Mouse (Mus musculus) CD4-positive helper T cell, adult 2 months (primary cell): ENCODE measurements around the gene Cnih2.

Source experiments
- DNase-seq: peaks from one replicate; pipeline ENCODE4 v3.0.0-alpha.2; 2012; ENCODE audit warnings: low read depth, missing footprints, low spot score

Gene Cnih2

GRCm38 (mm10) chr19:5068570-5069234 lies 29.6 kb downstream of the Cnih2 start:
- no peak for DNase-seq

GRCm38 (mm10) chr19:5067867-5068569 lies 30.3 kb downstream of the Cnih2 start, which contains the start of gene Cd248:
Gene Cd248 (plus strand): TSS chr19:5068078.
- peak; percentile 26 for DNase-seq

GRCm38 (mm10) chr19:5067040-5067799 lies 31.1 kb downstream of the Cnih2 start:
- DNase-seq: no peak

- DNase-seq: no peak
Observed at GRCm38 (mm10) chr19:5065104-5065503, 33.2 kb downstream of the Cnih2 start.

GRCm38 (mm10) chr19:5062446-5062845 lies 35.9 kb downstream of the Cnih2 start:
- no peak for DNase-seq

DNA sequence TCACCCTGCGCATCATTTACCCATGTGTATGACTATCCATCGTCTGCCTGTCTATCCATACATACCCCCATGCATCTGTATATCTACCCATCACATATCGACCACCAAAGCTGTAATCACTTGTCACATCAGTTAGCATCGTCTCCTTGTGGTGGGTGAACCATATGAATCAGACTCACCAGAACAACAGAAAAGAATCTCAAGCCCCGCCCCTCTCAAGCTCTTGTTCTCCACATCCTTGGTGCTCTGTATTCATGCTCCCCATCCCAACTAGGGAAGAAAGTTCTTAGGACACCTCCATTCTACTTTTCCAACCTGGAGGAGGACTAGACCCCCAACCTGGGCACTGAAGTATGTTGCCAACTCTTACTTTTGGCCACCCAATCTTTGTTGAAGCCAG lies 36.3 kb downstream of the Cnih2 start:
- DNase-seq: no peak

DNA sequence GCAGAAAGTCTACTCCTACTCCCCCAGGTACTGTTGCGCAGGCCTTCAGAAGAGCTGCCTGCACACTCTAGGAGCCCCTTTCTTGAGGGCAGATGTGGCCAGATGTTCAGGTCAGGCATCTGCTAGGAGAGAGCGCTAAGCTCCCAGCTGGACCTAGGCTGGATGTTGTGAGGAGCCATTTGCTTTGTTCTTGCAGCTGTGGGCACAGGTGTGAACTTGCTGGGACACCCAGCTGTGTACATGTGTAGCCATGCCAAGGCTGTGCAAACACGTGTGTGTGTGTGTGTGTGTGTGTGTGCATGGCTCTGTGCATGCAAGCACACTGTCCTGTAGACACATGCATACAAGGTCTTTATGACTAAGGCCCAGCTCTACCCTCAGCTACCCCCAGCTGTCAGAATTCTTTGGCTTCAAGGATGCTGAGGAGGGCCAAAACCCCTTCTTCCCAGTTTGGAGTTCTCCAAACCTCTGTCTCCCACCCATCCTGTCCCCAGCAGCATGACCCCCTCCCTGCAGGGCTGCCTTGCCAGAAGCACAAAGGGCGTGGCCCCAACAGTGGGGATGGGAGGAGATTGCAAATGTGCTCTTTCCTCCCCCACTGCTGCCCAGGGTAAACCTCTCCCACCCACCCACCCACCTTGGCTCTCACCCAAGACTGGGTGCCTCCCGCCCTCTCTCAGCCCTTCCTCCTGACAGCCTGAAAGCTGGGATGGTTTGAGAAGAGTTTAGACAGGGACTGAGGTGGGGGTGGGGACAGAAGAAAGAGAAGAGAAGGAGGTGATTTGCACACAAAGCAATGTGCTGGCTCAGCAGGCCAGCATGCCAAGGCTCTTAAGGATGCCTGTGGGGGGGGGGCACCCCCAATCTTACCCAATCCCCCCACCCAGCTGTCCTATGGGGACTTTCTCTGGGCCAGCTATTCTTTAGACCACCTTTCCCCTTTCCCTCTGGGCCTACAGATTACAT lies 37.7 kb downstream of the Cnih2 start:
- no peak for DNase-seq

DNA sequence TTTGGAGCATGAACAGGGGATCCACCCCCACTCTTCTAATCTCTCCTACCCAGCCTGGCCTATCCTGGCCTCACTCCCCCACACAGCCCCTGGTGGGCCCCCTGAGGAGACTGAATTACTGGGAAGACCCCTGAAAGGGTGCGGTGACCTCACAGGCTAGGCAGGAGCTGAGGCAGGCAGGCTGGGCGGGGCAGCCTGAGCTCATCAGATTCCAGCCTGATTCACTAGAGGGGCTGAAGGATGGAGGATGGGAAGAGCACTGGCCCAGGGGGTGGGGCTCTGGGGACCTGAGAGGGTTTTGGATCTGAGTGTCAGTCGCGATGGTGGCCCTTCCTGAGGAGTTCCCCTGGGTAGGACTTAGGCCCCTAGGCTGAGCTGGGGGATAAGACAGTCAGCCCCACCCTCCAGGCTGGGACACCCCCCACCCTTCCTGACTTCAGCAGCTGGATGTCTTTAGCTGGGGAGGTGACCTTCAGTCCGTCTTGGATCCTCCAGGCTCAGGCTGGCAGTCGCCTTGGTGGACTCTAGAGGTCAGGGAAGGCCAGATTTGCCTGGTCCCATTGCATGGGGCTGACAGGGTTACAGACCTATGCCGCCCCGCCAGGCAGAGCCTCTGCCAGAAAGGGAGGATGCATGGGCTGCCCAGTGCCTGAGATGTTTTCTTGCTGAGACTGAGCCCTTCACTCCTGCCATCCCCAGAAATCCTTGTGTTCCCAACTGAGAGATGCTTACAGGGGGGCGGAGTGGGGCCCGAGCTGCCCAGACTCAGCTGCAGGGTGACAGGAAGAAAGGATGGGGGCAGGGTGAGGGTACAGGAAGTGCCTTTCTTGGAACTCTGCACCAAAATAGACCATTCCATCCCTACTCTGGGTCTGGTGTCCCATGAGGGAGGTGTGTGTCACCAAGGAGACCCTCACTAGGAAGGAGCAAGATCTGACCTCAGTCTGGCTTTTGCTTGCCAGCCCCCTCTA lies 39.2 kb downstream of the Cnih2 start:
- no peak for DNase-seq

GRCm38 (mm10) chr19:5057876-5058775 lies 40.2 kb downstream of the Cnih2 start:
- DNase-seq: no peak

DNA sequence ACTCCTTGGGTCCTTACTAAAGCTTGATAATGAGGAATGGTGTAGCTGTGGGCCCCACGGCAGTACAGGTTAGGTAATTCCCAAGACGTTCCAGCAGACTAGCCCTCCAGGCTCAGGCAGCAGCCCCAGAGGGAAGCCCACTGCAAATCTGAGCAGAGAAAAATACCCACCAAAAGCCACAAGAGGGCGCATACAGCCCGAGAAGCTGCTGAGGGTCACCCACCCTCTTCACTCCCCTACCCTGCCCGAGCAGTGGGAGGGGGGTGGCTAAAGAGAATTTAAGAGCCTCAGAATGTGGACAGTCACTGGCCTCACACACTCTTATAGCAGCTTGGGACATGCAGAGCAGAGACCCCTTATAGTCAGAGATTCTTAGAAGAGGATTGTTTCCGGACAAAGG lies 42.1 kb downstream of the Cnih2 start:
- peak; percentile 44 for DNase-seq

DNA sequence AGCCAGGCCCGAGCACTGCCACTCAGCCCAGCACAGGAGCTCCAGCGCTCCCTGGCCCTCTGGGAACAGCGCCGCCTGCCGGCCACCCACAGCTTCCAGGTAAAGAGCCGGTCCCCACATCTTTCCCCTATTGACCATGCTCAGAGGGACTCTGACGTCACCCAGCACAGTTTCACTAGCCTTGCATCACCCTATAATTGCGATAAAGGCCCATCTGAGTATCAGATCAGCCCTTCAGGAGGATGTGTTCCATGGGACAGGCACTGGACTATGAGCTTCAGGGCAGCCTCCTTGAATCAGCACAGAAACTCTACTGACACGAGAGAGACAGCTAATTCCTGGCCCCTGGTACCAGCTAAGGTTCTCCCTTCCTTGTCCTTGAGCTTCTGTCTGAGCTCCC lies 44.4 kb downstream of the Cnih2 start:
- DNase-seq: peak; percentile 45

- no peak for DNase-seq
Observed at GRCm38 (mm10) chr19:5052853-5053252, 45.5 kb downstream of the Cnih2 start.

DNA sequence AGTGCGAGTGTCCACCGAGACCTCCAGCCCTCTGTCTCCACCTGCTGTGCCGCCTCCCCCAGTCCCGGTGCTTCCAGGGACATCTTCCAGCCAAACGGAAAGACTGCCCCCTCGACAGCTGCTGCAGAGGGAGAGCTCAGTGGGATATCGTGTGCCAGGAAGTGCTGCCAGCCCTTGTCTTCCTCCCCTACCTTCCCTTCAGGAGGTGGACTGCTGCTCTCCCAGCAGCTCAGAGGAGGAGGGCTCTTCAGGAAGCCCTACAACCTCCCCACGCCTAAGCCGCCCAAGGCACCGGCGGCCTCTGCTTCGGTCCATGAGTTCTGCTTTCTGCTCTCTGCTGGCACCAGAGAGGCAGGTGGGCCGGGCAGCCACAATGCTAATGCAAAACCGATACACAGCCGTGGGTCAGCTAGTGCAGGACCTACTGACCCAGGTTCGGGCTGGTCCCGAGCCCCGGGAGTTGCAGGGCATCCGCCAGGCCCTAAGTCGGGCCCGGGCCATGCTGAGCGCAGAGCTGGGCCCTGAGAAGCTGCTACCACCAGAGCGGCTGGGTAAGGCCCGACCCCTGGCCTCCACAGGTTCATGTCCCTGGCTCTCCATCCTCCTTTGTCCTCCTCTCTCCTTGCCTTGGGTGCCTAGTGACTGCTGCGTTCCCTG lies 46.0 kb downstream of the Cnih2 start:
- DNase-seq: no peak

DNA sequence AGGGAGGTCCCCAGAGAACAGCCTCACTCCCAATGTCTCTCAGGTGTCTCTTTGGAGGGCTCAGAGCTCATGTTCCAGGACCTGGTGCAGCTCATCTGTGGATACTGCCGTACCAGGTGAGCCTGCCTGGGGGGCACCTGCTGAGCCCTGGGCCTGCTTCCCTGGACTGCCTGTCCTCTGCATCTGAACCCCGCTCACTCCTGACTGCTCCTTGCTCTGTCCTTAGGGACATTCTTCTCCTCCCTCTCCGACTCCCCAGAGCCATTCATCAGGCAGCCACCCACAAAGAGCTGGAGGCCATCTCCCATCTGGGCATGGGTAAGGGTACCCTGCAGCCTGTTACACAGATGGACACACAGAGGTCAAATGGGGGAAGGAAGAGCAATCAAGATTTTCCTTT lies 46.8 kb downstream of the Cnih2 start:
- DNase-seq: no peak

DNA sequence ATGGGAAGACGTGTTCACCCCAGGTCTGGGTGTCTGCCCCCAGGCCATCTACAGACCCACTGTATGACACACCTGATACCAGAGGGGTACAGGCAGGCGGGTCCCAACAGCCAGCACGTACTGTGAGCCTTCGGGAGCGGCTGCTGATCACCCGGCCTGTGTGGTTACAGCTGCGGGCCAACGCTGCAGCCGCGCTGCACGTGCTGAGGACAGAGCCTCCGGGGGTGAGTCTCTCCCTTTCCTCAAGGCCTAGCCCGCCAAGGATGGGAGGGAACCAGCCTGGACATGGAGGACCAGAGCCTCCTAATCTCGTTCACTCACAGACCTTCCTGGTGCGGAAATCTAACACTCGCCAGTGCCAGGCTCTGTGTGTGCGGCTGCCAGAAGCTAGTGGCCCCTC lies 47.3 kb downstream of the Cnih2 start:
- no peak for DNase-seq

DNA sequence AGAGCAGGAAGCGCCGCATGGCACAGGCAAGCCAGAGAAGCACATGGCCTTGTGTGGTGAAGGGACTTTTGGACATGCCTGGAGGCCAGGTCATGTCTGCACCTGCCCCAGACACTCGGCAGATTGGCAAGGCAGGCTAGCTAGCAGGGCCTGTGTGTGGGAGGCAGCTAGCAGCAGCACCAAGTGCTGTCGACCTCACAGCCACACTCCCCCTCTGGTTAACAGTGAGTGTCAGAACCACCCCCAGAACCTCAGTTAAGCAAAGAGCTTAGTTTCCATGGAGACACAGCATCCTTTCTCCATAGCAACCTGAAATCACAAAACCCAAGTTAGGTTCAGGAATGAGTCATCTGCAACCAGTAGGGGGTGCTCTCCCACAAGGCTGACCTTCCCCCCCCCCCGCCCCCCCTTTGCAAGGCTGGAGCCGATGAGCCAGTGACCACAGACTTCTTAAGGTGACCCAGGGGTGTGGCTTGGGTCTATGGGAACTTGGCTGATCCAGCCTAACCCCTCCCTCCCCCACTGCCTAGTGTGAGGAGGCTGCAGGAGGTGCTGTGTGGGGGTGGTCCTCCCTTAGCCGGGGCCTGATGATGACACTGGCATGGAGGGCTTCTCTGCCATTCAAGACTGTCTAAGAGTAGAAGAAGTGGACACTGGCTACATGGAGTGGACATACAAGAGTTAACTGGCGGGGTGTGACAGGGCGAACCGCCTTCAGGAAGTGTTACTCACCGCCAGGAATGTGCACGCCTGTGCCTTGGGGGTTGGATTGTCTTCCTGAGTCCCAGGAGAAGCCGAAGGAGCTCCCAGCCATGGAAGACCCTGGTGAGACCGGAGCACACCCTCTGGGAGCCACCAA lies 48.0 kb downstream of the Cnih2 start, which contains the start of gene Rin1:
Rin1 (plus strand) TSS at position 435 of the 859 bp plus-strand sequence.
- peak; percentile 72 for DNase-seq

DNA sequence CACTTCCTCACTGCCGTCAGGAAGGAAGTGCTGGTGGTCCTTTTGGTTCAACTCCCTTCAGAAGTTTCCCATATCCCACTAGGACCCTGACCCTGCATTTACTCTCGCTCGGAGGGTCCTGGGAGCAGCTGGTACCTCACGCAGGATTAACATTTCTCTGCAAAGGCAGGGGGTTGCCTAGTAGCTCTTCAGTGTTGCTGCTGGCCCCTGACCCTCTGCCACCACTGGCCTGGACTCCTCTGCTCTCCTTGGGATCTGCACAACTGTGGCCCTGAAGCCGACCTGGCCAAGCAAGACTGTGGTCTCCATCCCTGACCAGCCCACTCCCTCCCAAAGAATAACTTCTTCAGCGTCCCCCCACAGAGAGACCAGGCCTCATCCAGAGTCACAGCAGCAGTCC lies 49.0 kb downstream of the Cnih2 start:
- no peak for DNase-seq
